In the genomic region with DNA sequence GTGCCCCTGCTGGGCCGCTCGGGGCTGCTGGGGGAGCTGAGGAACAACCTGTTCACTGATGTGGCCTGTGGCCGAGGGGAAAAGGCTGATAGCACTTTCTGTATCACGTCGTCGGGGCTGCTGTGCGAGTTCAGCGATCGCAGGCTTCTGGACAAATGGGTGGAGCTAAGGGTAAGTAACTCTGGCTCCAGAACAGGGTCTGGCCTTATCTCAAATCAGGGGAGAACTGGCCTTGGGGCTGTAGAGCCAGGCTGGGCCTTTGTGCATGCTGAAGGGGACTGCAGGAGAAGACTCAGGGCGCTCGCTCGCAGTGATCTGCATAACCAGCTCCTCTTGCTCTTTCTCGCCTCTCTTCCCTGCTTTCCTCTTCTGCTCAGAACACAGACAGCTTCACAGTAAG, we compare ENCODE assay signal across 28 mouse cellular contexts. TPM values are rescaled to one million over a fixed set of nuclear protein-coding genes. Genes with fewer than 3 reads are reported as not detected.
A peak's percentile ranks its signal among the peaks of the same experiment; 100 is the strongest.
DNase-seq lines count a peak whose midpoint lies in the region; ATAC-seq and TF ChIP-seq lines count a peak whose summit lies in the region.
"Had no signal": no experiment of that assay in that cellular context is flagged by ENCODE, and none has a peak within 500 bp of the region (broad histone marks: within the 10 kb centered on the region; RNA-seq: fewer than 3 reads in every experiment).

No protein-coding gene starts in this region.

- no peaks in the 10 kb centered on the region for H3K4me1 ChIP-seq in intestine, embryonic 15.5 days (replicated peaks)
- H3K4me1 ChIP-seq in intestine, postnatal 0 days (replicated peaks; ENCODE audit: control insufficient read depth, insufficient read depth, low read length) = no peaks in the 10 kb centered on the region
- H3K4me1 ChIP-seq in stomach, embryonic 15.5 days = no peaks in the 10 kb centered on the region
- no peaks in the 10 kb centered on the region for H3K4me1 ChIP-seq in stomach, postnatal 0 days (replicated peaks; ENCODE audit: control insufficient read depth, insufficient read depth)
- H3K4me1 ChIP-seq in forebrain, postnatal 0 days (ENCODE audit: insufficient read depth) = no peaks in the 10 kb centered on the region
- H3K4me1 ChIP-seq: embryonic facial prominence, embryonic 10.5 days; forebrain, embryonic 12.5 days; limb, embryonic 13.5 days; lung, embryonic 15.5 days; midbrain, embryonic 10.5 days; neural tube, embryonic 12.5 days had no signal

- ATAC-seq in intestine, embryonic 15.5 days = peak; percentile 41; the same call in 1 of the 2 replicates
- no peak for ATAC-seq in intestine, postnatal 0 days
- 0 out of 2 replicates have a peak, but pooled peaks have one; percentile 40 for ATAC-seq in stomach, embryonic 15.5 days (ENCODE audit: insufficient read depth, low FRiP score, low read depth)
- ATAC-seq in stomach, postnatal 0 days (ENCODE audit: low FRiP score, low TSS enrichment) = no peak
- no peak for ATAC-seq in forebrain, postnatal 0 days
- ATAC-seq: Patski had no signal

- WGBS in intestine, embryonic 15.5 days = 75% methylated on average over 13 of the region's 13 CpGs
- WGBS in intestine, postnatal 0 days = 71% methylated on average over 13 of the region's 13 CpGs
- WGBS in stomach, embryonic 15.5 days = 81% methylated on average over 13 of the region's 13 CpGs
- WGBS in stomach, postnatal 0 days = 86% methylated on average over 13 of the region's 13 CpGs
- WGBS in forebrain, postnatal 0 days = 93% methylated on average over 13 of the region's 13 CpGs

- H3K4me3 ChIP-seq in intestine, embryonic 15.5 days (replicated peaks) = no peak overlapping the region
- H3K4me3 ChIP-seq in intestine, postnatal 0 days (ENCODE audit: low read depth, low read length) = no peak overlapping the region
- no peak overlapping the region for H3K4me3 ChIP-seq in stomach, embryonic 15.5 days (replicated peaks)
- H3K4me3 ChIP-seq in stomach, postnatal 0 days (ENCODE audit: low read depth, low read length) = no peak overlapping the region
- no peak overlapping the region for H3K4me3 ChIP-seq in forebrain, postnatal 0 days (ENCODE audit: low read depth, low read length)
- H3K4me3 ChIP-seq: embryonic facial prominence, embryonic 10.5 days; embryonic facial prominence, embryonic 15.5 days; forebrain, embryonic 12.5 days; heart, embryonic 10.5 days; limb, embryonic 13.5 days; lung, embryonic 15.5 days; midbrain, embryonic 10.5 days; myocyte; neural tube, embryonic 12.5 days had no signal

- no peak overlapping the region for H3K27ac ChIP-seq in intestine, embryonic 15.5 days
- H3K27ac ChIP-seq in intestine, postnatal 0 days (ENCODE audit: low read depth, low read length) = no peak overlapping the region
- no peak overlapping the region for H3K27ac ChIP-seq in stomach, embryonic 15.5 days
- no peak overlapping the region for H3K27ac ChIP-seq in stomach, postnatal 0 days (replicated peaks)
- H3K27ac ChIP-seq in forebrain, postnatal 0 days (ENCODE audit: low read depth, low read length) = no peak overlapping the region
- H3K27ac ChIP-seq: embryonic facial prominence, embryonic 10.5 days; embryonic facial prominence, embryonic 15.5 days; forebrain, embryonic 12.5 days; heart, embryonic 10.5 days; hindbrain, embryonic 14.5 days; limb, embryonic 13.5 days; liver, embryonic 14.5 days; lung, embryonic 15.5 days; midbrain, embryonic 10.5 days; neural tube, embryonic 12.5 days had no signal

- no peaks in the 10 kb centered on the region for H3K9me3 ChIP-seq in intestine, embryonic 15.5 days
- no peaks in the 10 kb centered on the region for H3K9me3 ChIP-seq in intestine, postnatal 0 days (ENCODE audit: control insufficient read depth)
- no peaks in the 10 kb centered on the region for H3K9me3 ChIP-seq in stomach, embryonic 15.5 days
- no peaks in the 10 kb centered on the region for H3K9me3 ChIP-seq in stomach, postnatal 0 days (ENCODE audit: control insufficient read depth, low read length)
- H3K9me3 ChIP-seq in forebrain, postnatal 0 days (ENCODE audit: low read length) = no peaks in the 10 kb centered on the region
- H3K9me3 ChIP-seq: embryonic facial prominence, embryonic 10.5 days; embryonic facial prominence, embryonic 15.5 days; forebrain, embryonic 12.5 days; G1E; heart, embryonic 10.5 days; limb, embryonic 13.5 days; lung, embryonic 15.5 days; midbrain, embryonic 10.5 days; neural tube, embryonic 12.5 days had no signal

- H3K27me3 ChIP-seq in intestine, embryonic 15.5 days (replicated peaks) = no peaks in the 10 kb centered on the region
- no peaks in the 10 kb centered on the region for H3K27me3 ChIP-seq in intestine, postnatal 0 days (replicated peaks; ENCODE audit: control insufficient read depth, insufficient read depth, low read length)
- no peaks in the 10 kb centered on the region for H3K27me3 ChIP-seq in stomach, embryonic 15.5 days (replicated peaks)
- no peaks in the 10 kb centered on the region for H3K27me3 ChIP-seq in stomach, postnatal 0 days (ENCODE audit: control insufficient read depth, insufficient read depth, low read length)
- no peaks in the 10 kb centered on the region for H3K27me3 ChIP-seq in forebrain, postnatal 0 days (ENCODE audit: insufficient read depth, low read length)
- H3K27me3 ChIP-seq: embryonic facial prominence, embryonic 15.5 days; forebrain, embryonic 12.5 days; limb, embryonic 13.5 days; lung, embryonic 15.5 days; neural tube, embryonic 12.5 days; Patski had no signal

- peaks cover 18% of the 10 kb centered on the region for H3K36me3 ChIP-seq in intestine, embryonic 15.5 days
- peaks cover 51% of the 10 kb centered on the region for H3K36me3 ChIP-seq in intestine, postnatal 0 days (ENCODE audit: control insufficient read depth, insufficient read depth)
- peaks cover 10% of the 10 kb centered on the region; the same call in 1 of the 2 replicates for H3K36me3 ChIP-seq in stomach, embryonic 15.5 days
- peaks cover 3% of the 10 kb centered on the region; the same call in 1 of the 2 replicates for H3K36me3 ChIP-seq in stomach, postnatal 0 days (ENCODE audit: control insufficient read depth, insufficient read depth, low read length)
- H3K36me3 ChIP-seq in forebrain, postnatal 0 days (ENCODE audit: insufficient read depth) = peaks cover 36% of the 10 kb centered on the region

- no peak overlapping the region for H3K4me2 ChIP-seq in intestine, embryonic 15.5 days (replicated peaks)
- no peak overlapping the region for H3K4me2 ChIP-seq in intestine, postnatal 0 days (replicated peaks; ENCODE audit: low read depth)
- H3K4me2 ChIP-seq in stomach, embryonic 15.5 days = no peak overlapping the region
- H3K4me2 ChIP-seq in stomach, postnatal 0 days (replicated peaks; ENCODE audit: low read depth) = no peak overlapping the region
- H3K4me2 ChIP-seq in forebrain, postnatal 0 days (ENCODE audit: low read depth) = no peak overlapping the region
- H3K4me2 ChIP-seq: embryonic facial prominence, embryonic 15.5 days; forebrain, embryonic 12.5 days; hindbrain, embryonic 14.5 days; limb, embryonic 13.5 days; lung, embryonic 15.5 days; neural tube, embryonic 12.5 days had no signal

- TF ChIP-seq CTCF in intestine, postnatal 0 days (IDR thresholded peaks at IDR 0.05; ENCODE audit: low read depth) = no peak
- TF ChIP-seq CTCF in stomach, postnatal 0 days (IDR thresholded peaks at IDR 0.05; ENCODE audit: low read depth) = no peak
- TF ChIP-seq CTCF in forebrain, postnatal 0 days (IDR thresholded peaks at IDR 0.05; ENCODE audit: low read depth) = no peak

- peak; percentile 42 for DNase-seq in adrenal gland, adult 2 months
- DNase-seq in adrenal gland, adult 18-20 months (ENCODE audit: low spot score in 2 of 2) = no peak
- DNase-seq in stomach, postnatal 0 days (ENCODE audit: low spot score) = no peak
- peak; percentile 66 for DNase-seq in testis, postnatal 14 days (ENCODE audit: low spot score)
- DNase-seq in forebrain, postnatal 0 days = no peak
- DNase-seq: cerebellum, adult 8-10 months; cerebellum, postnatal 25 days; gastrocnemius, postnatal 10 days; kidney, adult 2 months; kidney, postnatal 36 days; right cerebral cortex, postnatal 25 days; thymus, postnatal 14 days had no signal

- H3K9ac ChIP-seq in intestine, embryonic 15.5 days = no peak overlapping the region
- no peak overlapping the region for H3K9ac ChIP-seq in intestine, postnatal 0 days (ENCODE audit: low read depth, low read length)
- H3K9ac ChIP-seq in stomach, embryonic 15.5 days = no peak overlapping the region
- H3K9ac ChIP-seq in stomach, postnatal 0 days (ENCODE audit: low read length) = no peak overlapping the region
- no peak overlapping the region for H3K9ac ChIP-seq in forebrain, postnatal 0 days
- H3K9ac ChIP-seq: embryonic facial prominence, embryonic 15.5 days; forebrain, embryonic 12.5 days; hindbrain, embryonic 14.5 days; limb, embryonic 13.5 days; liver, embryonic 14.5 days; lung, embryonic 15.5 days; neural tube, embryonic 12.5 days had no signal

- no peak for TF ChIP-seq EP300 in stomach, postnatal 0 days (optimal IDR thresholded peaks at IDR 0.05)

RNA-seq across cellular contexts. Expression of a gene that starts 14.4 kb away (rescaled TPM):
- 1 to 10 TPM; 5.9 to 7.6 TPM for total RNA-seq in adrenal gland, adult 2 months (2021)
- 7.1 and 7.9 TPM in 2 replicates for polyA plus RNA-seq in adrenal gland, adult 2 months (2012; rRNA removed)
- total RNA-seq in adrenal gland, adult 18-20 months (2021) = 1 to 10 TPM; 5.4 to 6.2 TPM
- 15.5 and 17.8 TPM in 2 replicates for polyA plus RNA-seq in intestine, embryonic 15.5 days (2015; fragmentation: Nextera tagmentation; extraction: Ambion mirVana)
- 8.9 and 9.1 TPM in 2 replicates for polyA plus RNA-seq in intestine, postnatal 0 days (2015; fragmentation: Nextera tagmentation; extraction: Ambion mirVana)
- 15.0 and 17.2 TPM in 2 replicates for polyA plus RNA-seq in stomach, embryonic 15.5 days (2015; fragmentation: Nextera tagmentation; extraction: Ambion mirVana)
- 11.3 and 12.7 TPM in 2 replicates for polyA plus RNA-seq in stomach, postnatal 0 days (2015; fragmentation: Nextera tagmentation; extraction: Ambion mirVana)
- total RNA-seq in forebrain, postnatal 0 days (2014; rRNA removed) = 12.7 and 14.6 TPM in 2 replicates
- polyA plus RNA-seq in forebrain, postnatal 0 days (2015; fragmentation: Nextera tagmentation; extraction: Ambion mirVana) = 16.4 and 16.9 TPM in 2 replicates

RNA-seq across cellular contexts. Expression of a gene that starts 14.4 kb away (rescaled TPM):
- under 1 TPM; 0.78 to 0.93 TPM for total RNA-seq in adrenal gland, adult 2 months (2021)
- polyA plus RNA-seq in adrenal gland, adult 2 months (2012; rRNA removed) = 9.0 and 9.3 TPM in 2 replicates
- total RNA-seq in adrenal gland, adult 18-20 months (2021) = 1 to 10 TPM; 1.5 to 1.7 TPM
- 2.2 TPM in 2 replicates for polyA plus RNA-seq in intestine, embryonic 15.5 days (2015; fragmentation: Nextera tagmentation; extraction: Ambion mirVana)
- polyA plus RNA-seq in intestine, postnatal 0 days (2015; fragmentation: Nextera tagmentation; extraction: Ambion mirVana) = 1.3 TPM in 2 replicates
- polyA plus RNA-seq in stomach, embryonic 15.5 days (2015; fragmentation: Nextera tagmentation; extraction: Ambion mirVana) = 2.2 and 3.4 TPM in 2 replicates
- polyA plus RNA-seq in stomach, postnatal 0 days (2015; fragmentation: Nextera tagmentation; extraction: Ambion mirVana) = 4.3 and 5.6 TPM in 2 replicates
- 4.3 and 7.5 TPM in 2 replicates for total RNA-seq in forebrain, postnatal 0 days (2014; rRNA removed)
- 0.72 and 1.2 TPM in 2 replicates for polyA plus RNA-seq in forebrain, postnatal 0 days (2015; fragmentation: Nextera tagmentation; extraction: Ambion mirVana)

RNA-seq across cellular contexts. Expression of a gene that starts 20.3 kb away (rescaled TPM):
- total RNA-seq in adrenal gland, adult 2 months (2021) = 1 to 10 TPM; 1.4 to 2.2 TPM
- polyA plus RNA-seq in adrenal gland, adult 2 months (2012; rRNA removed) = 10.0 and 10.2 TPM in 2 replicates
- 1 to 10 TPM; 1.9 to 2.4 TPM for total RNA-seq in adrenal gland, adult 18-20 months (2021)
- polyA plus RNA-seq in intestine, embryonic 15.5 days (2015; fragmentation: Nextera tagmentation; extraction: Ambion mirVana) = 0.75 and 1.4 TPM in 2 replicates
- 0.81 and 0.99 TPM in 2 replicates for polyA plus RNA-seq in intestine, postnatal 0 days (2015; fragmentation: Nextera tagmentation; extraction: Ambion mirVana)
- polyA plus RNA-seq in stomach, embryonic 15.5 days (2015; fragmentation: Nextera tagmentation; extraction: Ambion mirVana) = 1.2 and 1.5 TPM in 2 replicates
- 8.0 and 8.7 TPM in 2 replicates for polyA plus RNA-seq in stomach, postnatal 0 days (2015; fragmentation: Nextera tagmentation; extraction: Ambion mirVana)
- total RNA-seq in forebrain, postnatal 0 days (2014; rRNA removed) = 8.5 and 11.1 TPM in 2 replicates
- polyA plus RNA-seq in forebrain, postnatal 0 days (2015; fragmentation: Nextera tagmentation; extraction: Ambion mirVana) = 0.13 and 0.48 TPM in 2 replicates

RNA-seq across cellular contexts. Expression of a gene that starts 40.4 kb away (rescaled TPM):
- total RNA-seq in adrenal gland, adult 2 months (2021) = 10 to 100 TPM; 10.7 to 13.1 TPM
- polyA plus RNA-seq in adrenal gland, adult 2 months (2012; rRNA removed) = 9.3 and 12.4 TPM in 2 replicates
- 10 to 100 TPM in 1 of 2 experiments, 1 to 10 TPM in 1; 9.4 to 11.7 TPM for total RNA-seq in adrenal gland, adult 18-20 months (2021)
- polyA plus RNA-seq in intestine, embryonic 15.5 days (2015; fragmentation: Nextera tagmentation; extraction: Ambion mirVana) = 2.2 TPM in 2 replicates
- 1.5 and 1.6 TPM in 2 replicates for polyA plus RNA-seq in intestine, postnatal 0 days (2015; fragmentation: Nextera tagmentation; extraction: Ambion mirVana)
- 2.8 and 3.3 TPM in 2 replicates for polyA plus RNA-seq in stomach, embryonic 15.5 days (2015; fragmentation: Nextera tagmentation; extraction: Ambion mirVana)
- polyA plus RNA-seq in stomach, postnatal 0 days (2015; fragmentation: Nextera tagmentation; extraction: Ambion mirVana) = 1.1 and 1.3 TPM in 2 replicates
- 38.6 and 42.5 TPM in 2 replicates for total RNA-seq in forebrain, postnatal 0 days (2014; rRNA removed)
- polyA plus RNA-seq in forebrain, postnatal 0 days (2015; fragmentation: Nextera tagmentation; extraction: Ambion mirVana) = 6.5 and 7.4 TPM in 2 replicates

Comparison
In these comparisons a context has a peak if more than half of its experiments do, and no peak if none do; other contexts are left out.
1. DNase-seq: peak in adrenal gland, adult 2 months (single experiment) and testis, postnatal 14 days (single experiment); none in adrenal gland, adult 18-20 months (0 of 2), stomach, postnatal 0 days (single experiment) and forebrain, postnatal 0 days (single experiment).
2. ATAC-seq: peak in intestine, embryonic 15.5 days (single experiment) and stomach, embryonic 15.5 days (single experiment); none in intestine, postnatal 0 days (single experiment), stomach, postnatal 0 days (single experiment) and forebrain, postnatal 0 days (single experiment).